Mouse (Mus musculus) forebrain, postnatal 0 days (tissue): ENCODE measurements around the gene Kcnh4. TPM values are rescaled to one million over a fixed set of nuclear protein-coding genes. Genes with fewer than 3 reads are reported as not detected.
A peak's percentile ranks its signal among the peaks of the same experiment; 100 is the strongest.

Experiments
- ATAC-seq: fragments of 200-750 bp; cut with Nextera tagmentation; 2 replicates; pipeline ENCODE4 v1.8.0; 2017; ENCODE audit warnings: mild to moderate bottlenecking, moderate library complexity
- DNase-seq: peaks from one replicate; pipeline ENCODE4 v3.0.0-alpha.2; 2015
- H3K27ac ChIP-seq: fragments of 300-500 bp; sonication (generic); 2 replicates; pipeline ENCODE4 v1.5.1; 2014; ENCODE audit warnings: low read depth, mild to moderate bottlenecking, antibody characterized with exemption, low read length, moderate library complexity, mixed read lengths
- H3K27me3 ChIP-seq: fragments of 300-500 bp; sonication (generic); 2 replicates; pipeline ENCODE4 v1.6.1; 2014; ENCODE audit warnings: mild to moderate bottlenecking, low read length, mixed read lengths; ENCODE audit not compliant: insufficient read depth
- H3K36me3 ChIP-seq: fragments of 300-500 bp; sonication (generic); 2 replicates; pipeline ENCODE4 v1.6.1; 2014; ENCODE audit warnings: mild to moderate bottlenecking, moderate library complexity; ENCODE audit not compliant: insufficient read depth
- H3K4me1 ChIP-seq: fragments of 300-500 bp; sonication (generic); 2 replicates; pipeline ENCODE4 v1.6.1; 2014; ENCODE audit warnings: antibody characterized with exemption; ENCODE audit not compliant: insufficient read depth
- H3K4me2 ChIP-seq: fragments of 300-500 bp; sonication (generic); 2 replicates; pipeline ENCODE4 v1.6.1; 2014; ENCODE audit warnings: low read depth, mild to moderate bottlenecking, moderate library complexity
- H3K4me3 ChIP-seq: fragments of 300-500 bp; sonication (generic); 2 replicates; pipeline ENCODE4 v1.5.1; 2014; ENCODE audit warnings: low read depth, low read length, mixed read lengths
- H3K9ac ChIP-seq: fragments of 300-500 bp; sonication (generic); 2 replicates; pipeline ENCODE4 v1.6.1; 2014; ENCODE audit warnings: mild to moderate bottlenecking
- H3K9me3 ChIP-seq: fragments of 300-500 bp; sonication (generic); 2 replicates; pipeline ENCODE4 v1.6.1; 2016; ENCODE audit warnings: low read length
- CTCF ChIP-seq: sonication (generic); IDR thresholded peaks from 2 replicates; pipeline ENCODE4 v1.5.1; 2016; ENCODE audit warnings: antibody characterized with exemption, control low read depth, low read depth
- WGBS: fragments of 180-500 bp; shearing (Covaris S2); extraction: QIAGEN DNeasy Blood & Tissue Kit; methylation state at CpG from one replicate; pipeline ENCODE4 v1.1.7; 2014; 5-methylcytosine and 5-hydroxymethylcytosine counted together
- polyA plus RNA-seq: library from polyadenylated mRNA; unstranded; fragments of >200 nt; fragmentation: Nextera tagmentation; extraction: Ambion mirVana; gene quantifications from 2 replicates; pipeline ENCODE4 v1.2.1, GENCODE M21; 2015
- total RNA-seq: library from RNA; depleted of rRNA; stranded (reverse); fragments of >200 nt; gene quantifications from 2 replicates; pipeline ENCODE4 v1.2.3, GENCODE M21; 2014

Kcnh4 gene
- total and polyA plus RNA-seq, 2 experiments from 2014 or later = 4.4 to 12.3 TPM

DNA sequence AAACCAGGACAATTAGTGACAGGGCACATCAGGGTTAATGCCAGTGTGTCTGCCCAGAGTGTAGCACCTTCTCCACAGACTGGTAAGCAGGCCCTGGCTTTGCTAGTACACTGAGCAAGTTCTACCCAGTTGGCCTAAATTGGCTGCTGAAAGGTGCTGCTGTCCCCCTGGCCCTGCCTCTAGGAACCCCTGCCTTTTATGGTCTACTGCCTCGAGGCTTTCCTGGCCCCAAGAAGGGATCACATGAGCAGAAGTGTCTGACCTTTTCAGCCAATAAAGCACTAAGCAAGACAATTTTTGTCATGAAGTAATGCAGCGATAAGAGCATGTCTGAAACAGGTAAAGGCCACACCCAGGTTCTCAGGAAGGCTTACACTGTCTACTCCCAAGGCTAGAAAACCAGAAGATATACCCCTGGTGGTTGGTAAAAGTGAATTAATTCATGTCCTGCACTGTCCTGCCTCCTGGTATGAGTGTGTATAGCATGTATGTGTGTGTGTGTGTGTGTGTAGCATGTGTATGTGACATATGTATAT, 37.2 kb downstream of the Kcnh4 start:
- no peak overlapping the region for H3K27ac ChIP-seq
- peaks cover 15% of the 10 kb centered on the region for H3K36me3 ChIP-seq
- H3K4me2 ChIP-seq = no peak overlapping the region
- H3K9me3 ChIP-seq = no peaks in the 10 kb centered on the region
- H3K4me1 ChIP-seq = 0 out of 2 replicates have a peak, but pooled peaks cover 3% of the 10 kb centered on the region
- 57% methylated on average over 2 of the region's 2 CpGs for WGBS
- TF ChIP-seq CTCF = no peak
- no peak overlapping the region for H3K9ac ChIP-seq
- no peaks in the 10 kb centered on the region for H3K27me3 ChIP-seq
- no peak for DNase-seq
- no peak overlapping the region for H3K4me3 ChIP-seq
- no peak for ATAC-seq

DNA sequence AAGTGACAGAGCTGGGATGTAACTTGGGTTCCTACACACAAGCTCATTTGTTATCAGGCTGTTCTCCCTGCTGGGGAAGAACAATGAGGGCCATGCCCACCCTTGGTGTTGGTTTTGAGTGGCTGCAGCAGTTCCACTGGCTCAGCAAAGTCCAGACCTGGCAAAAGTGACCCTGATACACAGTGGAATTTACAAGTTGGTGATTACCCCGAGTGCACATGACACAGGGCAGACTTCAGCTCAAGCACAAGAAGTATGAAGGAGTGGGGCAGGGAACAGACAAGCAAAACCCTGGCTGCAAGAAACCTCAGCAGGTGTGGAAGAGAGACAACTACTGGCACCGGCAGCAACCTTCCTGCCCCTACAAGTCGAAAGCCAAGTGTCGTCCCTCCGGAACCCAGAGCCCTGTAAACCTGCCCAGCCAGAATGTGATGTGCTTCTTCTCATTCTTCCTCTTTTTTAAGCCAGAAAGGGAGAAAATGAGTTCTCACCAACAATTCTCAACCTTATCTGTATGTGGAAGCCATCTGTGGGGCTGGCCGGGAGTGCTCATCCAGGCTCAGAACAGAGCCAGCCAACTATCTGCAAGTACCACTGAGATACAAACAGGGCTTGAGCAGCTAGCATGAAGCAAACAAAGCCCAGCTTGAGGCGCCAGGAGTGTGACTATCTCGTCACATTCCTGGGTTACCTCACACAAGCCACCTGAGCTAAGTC, 37.8 kb downstream of the Kcnh4 start:
- DNase-seq (no peak), ATAC-seq (no peak)
- H3K4me3 ChIP-seq = no peak overlapping the region
- H3K9ac ChIP-seq = no peak overlapping the region
- no peaks in the 10 kb centered on the region for H3K27me3 ChIP-seq
- H3K27ac ChIP-seq = no peak overlapping the region
- no peak for TF ChIP-seq CTCF
- peaks cover 21% of the 10 kb centered on the region for H3K36me3 ChIP-seq
- H3K4me1 ChIP-seq = 0 out of 2 replicates have a peak, but pooled peaks cover 3% of the 10 kb centered on the region
- H3K9me3 ChIP-seq = no peaks in the 10 kb centered on the region
- no peak overlapping the region for H3K4me2 ChIP-seq
- 59% methylated on average over 8 of the region's 8 CpGs for WGBS

DNA sequence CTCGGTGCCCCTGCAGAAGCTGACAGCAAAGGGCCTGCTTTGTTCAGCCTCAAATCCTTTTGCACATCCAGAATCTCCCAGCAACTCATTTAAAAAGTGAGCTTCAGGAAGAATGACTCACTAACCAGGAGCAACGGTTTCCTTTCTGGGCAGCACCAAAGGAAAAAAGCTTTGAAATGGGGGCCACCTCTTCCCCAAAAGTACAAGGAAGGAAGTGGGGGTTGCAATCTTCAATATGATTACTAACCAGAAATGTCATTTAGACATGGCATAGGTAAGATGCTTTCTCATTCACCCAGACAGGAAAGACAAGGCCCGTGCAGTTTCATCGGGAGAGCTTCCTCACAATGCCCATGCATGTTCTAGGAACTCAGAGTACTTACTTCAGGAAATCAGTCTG, 38.5 kb downstream of the Kcnh4 start:
- TF ChIP-seq CTCF = no peak
- no peaks in the 10 kb centered on the region for H3K9me3 ChIP-seq
- H3K4me1 ChIP-seq = 0 out of 2 replicates have a peak, but pooled peaks cover 3% of the 10 kb centered on the region
- DNase-seq (no peak), ATAC-seq (no peak)
- H3K27me3 ChIP-seq = no peaks in the 10 kb centered on the region
- H3K9ac ChIP-seq = no peak overlapping the region
- H3K36me3 ChIP-seq = peaks cover 28% of the 10 kb centered on the region
- no peak overlapping the region for H3K4me2 ChIP-seq
- WGBS = 45% methylated on average over 4 of the region's 4 CpGs
- H3K27ac ChIP-seq = peak overlapping the region; percentile 29; the same call in 1 of the 2 replicates
- H3K4me3 ChIP-seq = no peak overlapping the region

DNA sequence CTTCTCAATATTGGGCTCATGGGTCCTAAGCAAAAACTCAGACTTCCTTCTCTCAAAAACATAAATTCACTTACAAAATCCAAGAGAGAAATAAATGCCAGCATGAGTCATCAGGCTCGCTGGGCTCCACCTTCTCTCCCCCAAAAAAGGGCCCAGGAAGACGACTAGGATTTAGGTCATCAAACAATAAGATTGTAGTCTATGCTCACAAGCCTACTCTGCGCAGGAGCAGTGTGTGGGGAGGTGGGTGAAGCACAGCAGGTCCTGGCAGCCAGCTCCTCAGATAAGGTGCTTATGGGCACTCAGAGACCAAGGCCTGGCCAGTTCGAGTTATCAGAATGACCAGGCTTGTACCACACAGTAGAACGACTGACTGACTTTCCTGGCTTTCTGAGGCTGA, 39.4 kb downstream of the Kcnh4 start:
- no peak overlapping the region for H3K9ac ChIP-seq
- DNase-seq = no peak
- 76% methylated on average over 5 of the region's 5 CpGs for WGBS

DNA sequence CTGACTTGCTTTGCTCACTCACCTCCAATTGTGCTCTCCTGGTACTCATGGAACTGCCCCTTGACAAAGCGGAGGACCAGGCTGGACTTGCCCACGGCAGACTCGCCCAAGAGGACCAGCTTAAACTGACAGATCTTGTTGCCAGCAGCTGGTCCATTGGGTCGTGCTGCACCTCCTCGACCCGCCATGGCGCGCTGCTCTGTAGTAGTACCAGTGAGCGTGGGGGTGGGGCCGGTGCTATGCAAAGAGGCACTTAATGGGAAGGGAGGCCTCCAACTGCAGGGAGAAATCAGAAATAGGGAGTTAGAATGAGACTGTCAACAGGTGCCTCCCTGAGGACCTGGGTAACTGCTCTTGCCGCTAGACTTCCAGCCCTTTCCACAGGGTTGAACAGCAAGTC, 39.8 kb downstream of the Kcnh4 start:
- 88% methylated on average over 11 of the region's 11 CpGs for WGBS
- no peak for TF ChIP-seq CTCF
- no peak overlapping the region for H3K27ac ChIP-seq

More for the DNA sequence above, 39.4 kb downstream of the Kcnh4 start:
- no peak for TF ChIP-seq CTCF
- no peak overlapping the region for H3K27ac ChIP-seq
- no peak overlapping the region for H3K4me3 ChIP-seq
- H3K4me1 ChIP-seq = 0 out of 2 replicates have a peak, but pooled peaks cover 3% of the 10 kb centered on the region
- no peak overlapping the region for H3K4me2 ChIP-seq
- ATAC-seq = no peak
- H3K9me3 ChIP-seq = no peaks in the 10 kb centered on the region
- H3K27me3 ChIP-seq = no peaks in the 10 kb centered on the region
- H3K36me3 ChIP-seq = peaks cover 37% of the 10 kb centered on the region

DNA sequence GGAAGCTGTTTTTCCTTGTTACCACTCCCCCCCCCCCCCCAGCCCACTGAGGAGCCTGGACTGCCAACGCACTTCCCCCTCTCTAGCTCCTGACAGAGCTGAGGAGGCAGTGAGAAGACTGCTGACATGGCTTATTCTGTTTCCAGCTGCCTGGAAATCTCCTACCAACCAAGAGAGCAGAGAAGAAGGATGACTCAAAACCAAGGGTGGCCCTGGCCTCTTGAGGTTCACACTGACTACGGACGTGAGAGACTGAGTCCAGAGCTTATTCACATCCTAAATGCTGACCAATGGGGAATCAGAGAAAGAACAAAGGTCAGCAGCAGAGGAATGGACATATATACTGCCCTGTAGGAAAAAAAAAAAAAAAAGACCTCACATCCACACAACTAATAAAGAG, 40.4 kb downstream of the Kcnh4 start:
- ATAC-seq (no peak), DNase-seq (no peak)
- no peaks in the 10 kb centered on the region for H3K9me3 ChIP-seq
- TF ChIP-seq CTCF = no peak
- H3K4me1 ChIP-seq = 0 out of 2 replicates have a peak, but pooled peaks cover 3% of the 10 kb centered on the region
- H3K4me2 ChIP-seq = no peak overlapping the region
- no peak overlapping the region for H3K9ac ChIP-seq
- no peak overlapping the region for H3K4me3 ChIP-seq
- peaks cover 38% of the 10 kb centered on the region for H3K36me3 ChIP-seq
- H3K27me3 ChIP-seq = no peaks in the 10 kb centered on the region
- no peak overlapping the region for H3K27ac ChIP-seq
- 86% methylated on average over 3 of the region's 3 CpGs for WGBS

More for the DNA sequence above, 39.8 kb downstream of the Kcnh4 start:
- Histone ChIP-seq H3K4me2 (no peak overlapping the region), H3K9me3 (no peaks in the 10 kb centered on the region), H3K36me3 (peaks cover 38% of the 10 kb centered on the region), H3K27me3 (no peaks in the 10 kb centered on the region), H3K9ac (no peak overlapping the region), H3K4me3 (no peak overlapping the region), H3K4me1 (0 out of 2 replicates have a peak, but pooled peaks cover 3% of the 10 kb centered on the region)
- ATAC-seq (no peak), DNase-seq (no peak)

DNA sequence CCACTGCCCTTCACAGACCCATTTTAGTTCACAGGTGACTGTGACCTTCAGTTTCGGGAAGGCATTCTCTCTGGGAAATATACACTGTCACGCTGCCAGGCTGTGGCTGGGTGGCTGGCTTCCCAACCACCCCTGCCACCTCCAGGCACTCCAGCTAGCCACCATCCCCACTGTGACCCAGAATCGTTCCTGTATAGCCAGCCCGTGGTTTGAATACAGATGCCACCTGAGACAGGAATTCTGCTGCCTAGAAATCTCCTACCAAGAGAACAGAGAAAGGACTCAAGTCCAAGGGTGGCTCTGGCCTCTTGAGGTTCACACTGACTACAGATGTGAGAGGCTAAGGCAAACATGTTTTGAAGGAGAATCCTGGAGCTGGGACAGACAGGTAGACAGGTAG, 40.9 kb downstream of the Kcnh4 start:
- WGBS = 87% methylated on average over 4 of the region's 4 CpGs
- TF ChIP-seq CTCF = no peak
- DNase-seq = no peak
- H3K9ac ChIP-seq = no peak overlapping the region
- ATAC-seq = no peak
- no peak overlapping the region for H3K27ac ChIP-seq
- no peaks in the 10 kb centered on the region for H3K9me3 ChIP-seq
- H3K4me1 ChIP-seq = 0 out of 2 replicates have a peak, but pooled peaks cover 5% of the 10 kb centered on the region
- no peak overlapping the region for H3K4me3 ChIP-seq
- H3K27me3 ChIP-seq = no peaks in the 10 kb centered on the region
- H3K4me2 ChIP-seq = no peak overlapping the region
- H3K36me3 ChIP-seq = peaks cover 38% of the 10 kb centered on the region
